Mouse (Mus musculus) lung, adult 2 months (tissue): ENCODE measurements around the gene Prr19.

ENCODE experiments used
- CTCF ChIP-seq: fragments of 200-500 bp; IDR thresholded peaks from 2 replicates; pipeline ENCODE4 v1.5.1; 2011; ENCODE audit warnings: mild to moderate bottlenecking, low read length, control low read depth; ENCODE audit not compliant: insufficient read depth
- POLR2A ChIP-seq: fragments of 200-500 bp; IDR thresholded peaks from 2 replicates; pipeline ENCODE4 v1.6.1; 2011; ENCODE audit warnings: low read depth, mild to moderate bottlenecking, control low read depth, low read length, borderline replicate concordance; ENCODE audit errors: extremely low read depth

DNA sequence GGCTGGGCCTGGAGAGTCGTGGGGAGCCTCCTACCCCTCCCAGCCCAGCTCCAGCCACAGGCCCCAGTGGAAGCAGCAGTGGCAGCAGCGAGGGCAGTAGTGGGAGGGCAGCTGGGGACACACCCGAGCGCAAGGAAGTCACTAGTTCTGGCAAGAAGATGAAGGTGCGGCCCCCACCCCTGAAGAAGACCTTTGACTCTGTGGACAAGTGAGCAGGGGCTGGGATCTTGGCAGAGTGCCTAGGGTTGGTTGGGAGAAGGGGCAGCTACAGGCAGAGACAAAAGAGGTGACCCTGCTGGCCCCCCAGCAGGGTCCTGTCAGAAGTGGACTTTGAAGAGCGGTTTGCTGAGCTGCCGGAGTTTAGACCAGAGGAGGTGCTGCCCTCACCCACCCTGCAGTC, 9.1 kb upstream of the Prr19 start:
- no peak for TF ChIP-seq CTCF
- no peak for TF ChIP-seq POLR2A
